Mouse (Mus musculus): Measurements from ENCODE around the gene Ctr9.

DNA sequence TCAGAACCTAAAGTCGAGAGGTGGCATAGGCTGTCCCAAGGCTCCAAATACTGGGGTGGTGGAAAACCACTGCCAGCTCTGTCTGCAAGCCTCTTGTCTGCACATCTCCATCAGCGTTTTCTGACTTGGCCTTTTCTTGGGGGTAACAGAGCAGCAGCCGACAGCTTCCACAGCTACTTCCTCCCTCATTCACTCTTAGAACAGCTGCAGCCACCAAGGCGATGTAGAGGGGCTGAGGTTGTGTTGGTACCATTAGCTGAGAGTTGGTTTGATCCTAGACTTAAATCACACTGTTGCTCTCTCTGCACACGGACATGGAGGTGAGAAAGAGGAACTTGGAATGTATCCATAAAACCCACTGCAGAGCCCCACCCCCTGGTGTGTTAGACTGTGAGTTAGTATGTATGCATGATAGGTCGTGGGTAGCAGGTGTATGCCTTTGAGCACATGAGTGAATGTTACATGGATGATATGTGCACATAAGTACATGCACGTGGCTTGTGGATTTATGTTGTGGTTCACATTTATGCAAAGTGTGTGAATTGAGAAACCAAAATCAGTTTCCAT, 14.6 kb upstream of the Ctr9 start:
- TF ChIP-seq CTCF (conservative IDR thresholded peaks at IDR 0.05; ENCODE audit: low read length) (no peak), POU5F1 (IDR thresholded peaks at IDR 0.05; ENCODE audit: borderline replicate concordance, low read length) (no peak), NANOG (IDR thresholded peaks at IDR 0.05; ENCODE audit: borderline replicate concordance, low read length) (no peak)
